Mouse (Mus musculus): ENCODE results near the gene Prickle2.

DNA sequence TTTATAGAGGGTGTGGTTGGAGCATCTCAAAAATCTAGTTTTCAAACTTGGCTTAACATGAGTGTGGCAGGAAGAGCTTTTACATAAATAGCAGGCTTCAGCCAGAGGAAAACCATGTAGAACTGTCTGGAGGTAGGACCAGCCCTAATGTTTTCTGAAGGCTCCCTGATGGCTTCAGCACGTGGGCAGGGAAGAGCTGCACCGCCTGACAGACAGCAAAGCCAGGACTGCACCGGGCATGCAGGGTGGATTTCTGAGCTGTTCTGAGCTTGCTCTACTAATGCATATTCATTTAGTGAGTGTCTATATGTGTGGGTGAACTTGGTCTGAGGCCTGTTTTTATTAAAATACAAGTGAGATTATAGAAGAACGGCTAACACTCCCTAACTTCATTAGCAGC lies 136.7 kb downstream of the Prickle2 start:
- no peak for TF ChIP-seq CTCF (IDR thresholded peaks at IDR 0.05; ENCODE audit: insufficient read depth, low read length)
- TF ChIP-seq POLR2A (IDR thresholded peaks at IDR 0.05; ENCODE audit: borderline replicate concordance, extremely low read depth, low read depth, low read length), result no peak

Data from lung, adult 2 months (tissue).